Mouse (Mus musculus) hindbrain, embryonic 10.5 days (tissue): ENCODE measurements at regions not wholly inside any gene's neighbourhood (a gene's known extent, or its start where the extent isn't known, plus 50 kb on each side); places are given as distances from the start of the nearest gene placed in this dataset.

Experiments
- DNase-seq: peaks from one replicate; pipeline ENCODE4 v3.0.0-alpha.2; 2017; ENCODE audit warnings: low spot score
- H3K27ac ChIP-seq: fragments of 300-500 bp; sonication (generic); 2 replicates; pipeline ENCODE4 v1.5.1; 2016; ENCODE audit warnings: mild to moderate bottlenecking, moderate library complexity
- H3K27me3 ChIP-seq: fragments of 300-500 bp; sonication (generic); 2 replicates; pipeline ENCODE4 v1.6.1; 2016; ENCODE audit warnings: mild to moderate bottlenecking; ENCODE audit not compliant: poor library complexity, insufficient read depth, severe bottlenecking
- H3K36me3 ChIP-seq: fragments of 300-500 bp; sonication (generic); 2 replicates; pipeline ENCODE4 v1.6.1; 2016; ENCODE audit warnings: mild to moderate bottlenecking, moderate library complexity
- H3K4me1 ChIP-seq: fragments of 300-500 bp; sonication (generic); replicated peaks from 2 replicates; pipeline ENCODE4 v1.6.1; 2016; ENCODE audit warnings: mild to moderate bottlenecking
- H3K4me3 ChIP-seq: fragments of 300-500 bp; sonication (generic); 2 replicates; pipeline ENCODE4 v1.5.1; 2016; ENCODE audit warnings: mild to moderate bottlenecking, moderate library complexity
- H3K9me3 ChIP-seq: fragments of 300-500 bp; sonication (generic); 2 replicates; pipeline ENCODE4 v1.6.1; 2016; ENCODE audit warnings: mild to moderate bottlenecking, moderate library complexity
- WGBS: fragments of 180-500 bp; shearing (Covaris S2); methylation state at CpG from one replicate; pipeline ENCODE4 v1.1.7; 2016; 5-methylcytosine and 5-hydroxymethylcytosine counted together

- Histone ChIP-seq H3K27me3 (no peaks in the 10 kb centered on the region), H3K27ac (no peak overlapping the region), H3K4me1 (no peaks in the 10 kb centered on the region), H3K36me3 (no peaks in the 10 kb centered on the region), H3K9me3 (no peaks in the 10 kb centered on the region), H3K4me3 (no peak overlapping the region)
- 85% methylated on average over 6 of the region's 6 CpGs for WGBS
- no peak for DNase-seq
These were observed 55.7 kb upstream of the Ywhaq start for GRCm38 (mm10) chr12:21472951-21473710.

DNA sequence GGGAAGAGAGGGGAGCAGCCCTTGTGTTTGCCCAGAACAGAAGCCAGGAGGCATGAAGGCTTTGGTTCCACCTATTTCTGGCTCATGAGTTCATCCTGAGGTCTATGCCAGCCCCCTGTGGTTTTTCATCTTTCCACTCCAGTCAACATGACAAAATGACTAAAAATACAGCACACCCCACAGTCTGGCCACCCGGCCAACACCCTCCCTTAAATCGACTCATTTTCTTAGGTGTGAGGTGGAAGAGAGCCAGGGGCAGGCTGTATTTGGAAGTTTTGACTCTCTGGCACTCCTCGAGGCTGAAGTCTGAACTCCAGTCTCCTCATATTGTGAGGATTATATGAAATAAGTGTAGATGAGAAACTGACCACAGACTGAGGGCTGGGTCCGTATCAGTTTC lies 55.0 kb upstream of the Ywhaq start:
- 64% methylated on average over 4 of the region's 4 CpGs for WGBS
- Histone ChIP-seq H3K27me3 (no peaks in the 10 kb centered on the region), H3K36me3 (no peaks in the 10 kb centered on the region), H3K27ac (no peak overlapping the region), H3K9me3 (no peaks in the 10 kb centered on the region), H3K4me3 (no peak overlapping the region), H3K4me1 (no peaks in the 10 kb centered on the region)
- no peak for DNase-seq

GRCm38 (mm10) chr12:21471986-21472385 lies 54.5 kb upstream of the Ywhaq start:
- DNase-seq: no peak
- Histone ChIP-seq H3K36me3 (no peaks in the 10 kb centered on the region), H3K4me1 (no peaks in the 10 kb centered on the region), H3K4me3 (no peak overlapping the region), H3K27me3 (no peaks in the 10 kb centered on the region), H3K9me3 (no peaks in the 10 kb centered on the region), H3K27ac (no peak overlapping the region)
- WGBS: 89% methylated on average over 7 of the region's 7 CpGs

GRCm38 (mm10) chr12:21470286-21470685 lies 52.8 kb upstream of the Ywhaq start:
- H3K27ac ChIP-seq: no peak overlapping the region
- H3K4me3 ChIP-seq: no peak overlapping the region
- no peaks in the 10 kb centered on the region for H3K9me3 ChIP-seq
- WGBS: 88% methylated on average over 3 of the region's 3 CpGs
- H3K36me3 ChIP-seq: no peaks in the 10 kb centered on the region
- no peak for DNase-seq
- H3K4me1 ChIP-seq: no peaks in the 10 kb centered on the region
- no peaks in the 10 kb centered on the region for H3K27me3 ChIP-seq
